Comparison of ENCODE assay signal across 8 mouse cellular contexts in genomic region chr5:149851011-149851410, GRCm38 (mm10).
DNase-seq lines count a peak whose midpoint lies in the region; ATAC-seq lines count a peak whose summit lies in the region.

No protein-coding gene starts in this region.

- no peak overlapping the region for H3K4me2 ChIP-seq in midbrain, embryonic 16.5 days (ENCODE audit: low read length)
- no peak overlapping the region for H3K4me2 ChIP-seq in intestine, embryonic 16.5 days (ENCODE audit: low read depth, low read length)
- no peak overlapping the region for H3K4me2 ChIP-seq in midbrain, embryonic 12.5 days (replicated peaks)
- H3K4me2 ChIP-seq in stomach, embryonic 15.5 days = no peak overlapping the region

- H3K4me3 ChIP-seq in midbrain, embryonic 10.5 days = no peak overlapping the region
- H3K4me3 ChIP-seq in midbrain, embryonic 16.5 days (ENCODE audit: low read depth, low read length) = no peak overlapping the region
- H3K4me3 ChIP-seq in intestine, embryonic 16.5 days (ENCODE audit: low read length) = no peak overlapping the region
- H3K4me3 ChIP-seq in midbrain, embryonic 12.5 days = no peak overlapping the region
- H3K4me3 ChIP-seq in stomach, embryonic 15.5 days (replicated peaks) = no peak overlapping the region

- peak; percentile 75 for DNase-seq in midbrain, embryonic 10.5 days (ENCODE audit: low spot score)
- peak; percentile 9 for DNase-seq in cerebellum, adult 11-12 months
- peak; percentile 16 to 44 for DNase-seq in left cerebral cortex, adult 8-10 months (ENCODE audit: low spot score in 2 of 2)

- no peaks in the 10 kb centered on the region for H3K36me3 ChIP-seq in midbrain, embryonic 10.5 days
- H3K36me3 ChIP-seq in midbrain, embryonic 16.5 days (ENCODE audit: control insufficient read depth, insufficient read depth, low read length) = no peaks in the 10 kb centered on the region
- no peaks in the 10 kb centered on the region for H3K36me3 ChIP-seq in intestine, embryonic 16.5 days (ENCODE audit: control insufficient read depth, insufficient read depth, low read length)
- H3K36me3 ChIP-seq in midbrain, embryonic 12.5 days = no peaks in the 10 kb centered on the region
- H3K36me3 ChIP-seq in stomach, embryonic 15.5 days = no peaks in the 10 kb centered on the region

- 13% methylated on average over 9 of the region's 9 CpGs for WGBS in midbrain, embryonic 10.5 days
- 10% methylated on average over 9 of the region's 9 CpGs for WGBS in midbrain, embryonic 16.5 days
- 14% methylated on average over 9 of the region's 9 CpGs for WGBS in intestine, embryonic 16.5 days
- WGBS in midbrain, embryonic 12.5 days = 14% methylated on average over 9 of the region's 9 CpGs
- WGBS in stomach, embryonic 15.5 days = 13% methylated on average over 9 of the region's 9 CpGs

- H3K9ac ChIP-seq in midbrain, embryonic 16.5 days (ENCODE audit: low read depth, low read length) = no peak overlapping the region
- no peak overlapping the region for H3K9ac ChIP-seq in intestine, embryonic 16.5 days (ENCODE audit: low read depth, low read length)
- H3K9ac ChIP-seq in midbrain, embryonic 12.5 days (replicated peaks) = no peak overlapping the region
- H3K9ac ChIP-seq in stomach, embryonic 15.5 days = no peak overlapping the region

- no peaks in the 10 kb centered on the region for H3K9me3 ChIP-seq in midbrain, embryonic 10.5 days (replicated peaks)
- 0 out of 2 replicates have a peak, but pooled peaks cover 3% of the 10 kb centered on the region for H3K9me3 ChIP-seq in midbrain, embryonic 16.5 days (replicated peaks; ENCODE audit: control insufficient read depth, low read length, poor library complexity, severe bottlenecking)
- H3K9me3 ChIP-seq in intestine, embryonic 16.5 days (ENCODE audit: control insufficient read depth, low read length) = no peaks in the 10 kb centered on the region
- H3K9me3 ChIP-seq in midbrain, embryonic 12.5 days = no peaks in the 10 kb centered on the region
- no peaks in the 10 kb centered on the region for H3K9me3 ChIP-seq in stomach, embryonic 15.5 days

- ATAC-seq in midbrain, embryonic 16.5 days = no peak
- peak; percentile 72 for ATAC-seq in frontal cortex, adult (ENCODE audit: low TSS enrichment)
- ATAC-seq in intestine, embryonic 16.5 days = peak; percentile 70
- 0 out of 2 replicates have a peak, but pooled peaks have one; percentile 60 for ATAC-seq in midbrain, embryonic 12.5 days (ENCODE audit: low FRiP score, low read depth)
- ATAC-seq in stomach, embryonic 15.5 days (ENCODE audit: insufficient read depth, low FRiP score, low read depth) = peak; percentile 60

- H3K27ac ChIP-seq in midbrain, embryonic 10.5 days (replicated peaks) = no peak overlapping the region
- H3K27ac ChIP-seq in midbrain, embryonic 16.5 days (ENCODE audit: low read length) = no peak overlapping the region
- no peak overlapping the region for H3K27ac ChIP-seq in intestine, embryonic 16.5 days (ENCODE audit: low read length)
- H3K27ac ChIP-seq in midbrain, embryonic 12.5 days (replicated peaks) = no peak overlapping the region
- no peak overlapping the region for H3K27ac ChIP-seq in stomach, embryonic 15.5 days

- H3K4me1 ChIP-seq in midbrain, embryonic 10.5 days = 0 out of 2 replicates have a peak, but pooled peaks cover 3% of the 10 kb centered on the region
- no peaks in the 10 kb centered on the region for H3K4me1 ChIP-seq in midbrain, embryonic 16.5 days (ENCODE audit: control insufficient read depth, insufficient read depth, low read length)
- no peaks in the 10 kb centered on the region for H3K4me1 ChIP-seq in intestine, embryonic 16.5 days (ENCODE audit: control insufficient read depth, insufficient read depth, low read length)
- H3K4me1 ChIP-seq in midbrain, embryonic 12.5 days = no peaks in the 10 kb centered on the region
- H3K4me1 ChIP-seq in stomach, embryonic 15.5 days = no peaks in the 10 kb centered on the region

- peaks cover 11% of the 10 kb centered on the region for H3K27me3 ChIP-seq in midbrain, embryonic 10.5 days (ENCODE audit: low read depth, poor library complexity, severe bottlenecking)
- H3K27me3 ChIP-seq in midbrain, embryonic 16.5 days (ENCODE audit: control insufficient read depth, insufficient read depth, low read depth, low read length) = no peaks in the 10 kb centered on the region
- no peaks in the 10 kb centered on the region for H3K27me3 ChIP-seq in intestine, embryonic 16.5 days (replicated peaks; ENCODE audit: control insufficient read depth, insufficient read depth, low read length)
- peaks cover 8% of the 10 kb centered on the region for H3K27me3 ChIP-seq in midbrain, embryonic 12.5 days
- H3K27me3 ChIP-seq in stomach, embryonic 15.5 days (replicated peaks) = no peaks in the 10 kb centered on the region

Comparison
In these comparisons a context has a peak if more than half of its experiments do, and no peak if none do; other contexts are left out.
1. DNase-seq: peak in every context shown above with its lines; median percentile 75 in midbrain, embryonic 10.5 days; 30 in left cerebral cortex, adult 8-10 months; 9 in cerebellum, adult 11-12 months.